In genomic region chr13:51767513-51767912, GRCm38 (mm10) we compare ENCODE assay signal across 12 mouse cellular contexts. TPM values are rescaled to one million over a fixed set of nuclear protein-coding genes. Genes with fewer than 3 reads are reported as not detected.
DNase-seq lines count a peak whose midpoint lies in the region; ATAC-seq and TF ChIP-seq lines count a peak whose summit lies in the region.
"Had no signal": no experiment of that assay in that cellular context is flagged by ENCODE, and none has a peak within 500 bp of the region (broad histone marks: within the 10 kb centered on the region; RNA-seq: fewer than 3 reads in every experiment).

No protein-coding gene starts in this region.

- no peak overlapping the region for H3K4me3 ChIP-seq in kidney, embryonic 15.5 days (replicated peaks)
- no peak overlapping the region for H3K4me3 ChIP-seq in thymus, adult 2 months (ENCODE audit: control insufficient read depth, insufficient read depth, low read length)
- H3K4me3 ChIP-seq in forebrain, embryonic 11.5 days (ENCODE audit: low read depth, low read length) = no peak overlapping the region
- H3K4me3 ChIP-seq: heart, embryonic 15.5 days; limb, embryonic 12.5 days had no signal

- no peak overlapping the region for H3K9ac ChIP-seq in kidney, embryonic 15.5 days
- H3K9ac ChIP-seq in forebrain, embryonic 11.5 days (ENCODE audit: low read length) = no peak overlapping the region
- H3K9ac ChIP-seq: heart, embryonic 15.5 days; limb, embryonic 12.5 days had no signal

- H3K9me3 ChIP-seq in kidney, embryonic 15.5 days (replicated peaks) = no peaks in the 10 kb centered on the region
- H3K9me3 ChIP-seq in forebrain, embryonic 11.5 days (ENCODE audit: control insufficient read depth, low read length) = no peaks in the 10 kb centered on the region
- H3K9me3 ChIP-seq: heart, embryonic 15.5 days; limb, embryonic 12.5 days had no signal

- TF ChIP-seq CTCF in thymus, adult 2 months (IDR thresholded peaks at IDR 0.05; ENCODE audit: borderline replicate concordance, control insufficient read depth, extremely low read depth, insufficient read depth, low read length, poor library complexity) = no peak

- DNase-seq in kidney, postnatal 14 days = no peak
- peak; percentile 69 for DNase-seq in thymus, adult 2 months
- DNase-seq in adrenal gland, adult (ENCODE audit: inconsistent age in 2 of 2, low spot score in 1 of 2) = no peak
- DNase-seq in forebrain, embryonic 11.5 days (ENCODE audit: low spot score) = no peak
- DNase-seq in frontal cortex, postnatal 14 days (ENCODE audit: low spot score in 2 of 2) = no peak
- DNase-seq: cerebellum, adult 18-20 months had no signal

- ATAC-seq in kidney, embryonic 15.5 days (replicated peaks; ENCODE audit: low FRiP score) = no peak
- ATAC-seq in CD4-positive, CD25-positive, alpha-beta regulatory T cell, adult 4 months = peak; percentile 71
- ATAC-seq in megakaryocyte, adult 5-6 weeks (ENCODE audit: poor library complexity, severe bottlenecking) = peak; percentile 66
- ATAC-seq in forebrain, embryonic 11.5 days (replicated peaks; ENCODE audit: low FRiP score) = no peak
- ATAC-seq: midbrain, embryonic 16.5 days had no signal

- 0 out of 2 replicates have a peak overlapping the region, but pooled peaks have one; percentile 3 for H3K4me2 ChIP-seq in kidney, embryonic 15.5 days
- H3K4me2 ChIP-seq in forebrain, embryonic 11.5 days (ENCODE audit: low read depth, low read length, severe bottlenecking) = no peak overlapping the region
- H3K4me2 ChIP-seq: heart, embryonic 15.5 days; limb, embryonic 12.5 days had no signal

- H3K27me3 ChIP-seq in kidney, embryonic 15.5 days = no peaks in the 10 kb centered on the region
- no peaks in the 10 kb centered on the region for H3K27me3 ChIP-seq in thymus, adult 2 months (ENCODE audit: control insufficient read depth, insufficient read depth, low read length)
- no peaks in the 10 kb centered on the region for H3K27me3 ChIP-seq in forebrain, embryonic 11.5 days (ENCODE audit: control insufficient read depth, insufficient read depth, low read length)
- H3K27me3 ChIP-seq: heart, embryonic 15.5 days; limb, embryonic 12.5 days had no signal

- WGBS in kidney, embryonic 15.5 days = 52% methylated on average over 8 of the region's 8 CpGs
- WGBS in thymus, adult 2 months = 4% methylated on average over 8 of the region's 8 CpGs
- WGBS in forebrain, embryonic 11.5 days = 81% methylated on average over 8 of the region's 8 CpGs

- H3K36me3 ChIP-seq in kidney, embryonic 15.5 days = no peaks in the 10 kb centered on the region
- peaks cover 3% of the 10 kb centered on the region for H3K36me3 ChIP-seq in thymus, adult 2 months (ENCODE audit: control insufficient read depth, insufficient read depth, low read length)
- H3K36me3 ChIP-seq in forebrain, embryonic 11.5 days (ENCODE audit: control insufficient read depth, insufficient read depth, low read length) = no peaks in the 10 kb centered on the region
- H3K36me3 ChIP-seq: heart, embryonic 15.5 days; limb, embryonic 12.5 days had no signal

- peaks cover 45% of the 10 kb centered on the region for H3K4me1 ChIP-seq in kidney, embryonic 15.5 days
- peaks cover 62% of the 10 kb centered on the region for H3K4me1 ChIP-seq in thymus, adult 2 months (replicated peaks; ENCODE audit: control insufficient read depth, insufficient read depth, low read length)
- H3K4me1 ChIP-seq in forebrain, embryonic 11.5 days (replicated peaks; ENCODE audit: control insufficient read depth, insufficient read depth, low read length) = no peaks in the 10 kb centered on the region
- H3K4me1 ChIP-seq: limb, embryonic 12.5 days had no signal

- H3K27ac ChIP-seq in kidney, embryonic 15.5 days = peak overlapping the region; percentile 87
- H3K27ac ChIP-seq in thymus, adult 2 months (ENCODE audit: control insufficient read depth, insufficient read depth, low read length) = peak overlapping the region; percentile 87
- no peak overlapping the region for H3K27ac ChIP-seq in forebrain, embryonic 11.5 days (ENCODE audit: low read depth, low read length)
- H3K27ac ChIP-seq: heart, embryonic 15.5 days; limb, embryonic 12.5 days had no signal

- no peak for TF ChIP-seq POLR2A in thymus, adult 2 months (IDR thresholded peaks at IDR 0.05; ENCODE audit: control insufficient read depth, extremely low read depth, insufficient read depth, low read length, poor library complexity)

RNA-seq across cellular contexts. Expression of gene Sema4d, which starts 26.0 kb away (rescaled TPM):
- polyA plus RNA-seq in kidney, embryonic 15.5 days (2015; fragmentation: Nextera tagmentation; extraction: Ambion mirVana) = 19.6 and 20.3 TPM in 2 replicates
- 100 to 1,000 TPM; 122 to 152 TPM for polyA plus RNA-seq in CD4-positive, CD25-positive, alpha-beta regulatory T cell, adult 4 months (2017; shearing (Covaris generic))
- total RNA-seq in megakaryocyte, adult 5-6 weeks (2015) = 99.8 and 110 TPM in 2 replicates
- 54.1 and 66.6 TPM in 2 replicates for total RNA-seq in megakaryocyte, adult 5-6 weeks (2017)
- 156 and 182 TPM in 2 replicates for polyA plus RNA-seq in thymus, adult 2 months (2012; rRNA removed)
- 8.3 and 8.4 TPM in 2 replicates for polyA plus RNA-seq in forebrain, embryonic 11.5 days (2014; fragmentation: Nextera tagmentation; extraction: Ambion mirVana)

Comparison
In these comparisons a context has a peak if more than half of its experiments do, and no peak if none do; other contexts are left out.
1. ATAC-seq: peak in CD4-positive, CD25-positive, alpha-beta regulatory T cell, adult 4 months (single experiment) and megakaryocyte, adult 5-6 weeks (single experiment); none in kidney, embryonic 15.5 days (single experiment) and forebrain, embryonic 11.5 days (single experiment).